Mouse (Mus musculus) bone marrow macrophage, adult 2 months (primary cell): ENCODE measurements around the gene Exoc4.

Experiments used
- CTCF ChIP-seq: IDR thresholded peaks from 2 replicates; pipeline ENCODE4 v1.5.1; 2012; ENCODE audit warnings: low read depth, mild to moderate bottlenecking, low read length, moderate library complexity
- POLR2A ChIP-seq: IDR thresholded peaks from 2 replicates; pipeline ENCODE4 v1.6.1; 2012; ENCODE audit warnings: mild to moderate bottlenecking, low read depth, low read length, borderline replicate concordance

GRCm38 (mm10) chr6:33772551-33773315 is 523.8 kb downstream of the Exoc4 start:
- TF ChIP-seq CTCF, result no peak
- no peak for TF ChIP-seq POLR2A
